Mouse (Mus musculus): ENCODE measurements around the gene Kif23. TPM values are rescaled to one million over a fixed set of nuclear protein-coding genes. Genes with fewer than 3 reads are reported as not detected.

Gene Kif23
- polyA plus RNA-seq, 1 experiment from 2014 or later: 79.3 TPM

- Histone ChIP-seq H3K4me3 (no peak overlapping the region), H3K36me3 (no peaks in the 10 kb centered on the region), H3K4me2 (no peak overlapping the region), H3K4me1 (peaks cover 6% of the 10 kb centered on the region; the same call in 1 of the 2 replicates), H3K9ac (no peak overlapping the region), H3K27ac (replicated peaks) (no peak overlapping the region), H3K9me3 (no peaks in the 10 kb centered on the region), H3K27me3 (replicated peaks) (peaks cover 63% of the 10 kb centered on the region)
- WGBS: 65% methylated on average over 9 of the region's 9 CpGs
- ATAC-seq (ENCODE audit: extremely low read depth, insufficient number of reproducible peaks, low FRiP score, low TSS enrichment): no peak
Measured at GRCm38 (mm10) chr9:61902445-61902844, 44.1 kb downstream of the Kif23 start.

- H3K9ac ChIP-seq: no peak overlapping the region
- no peaks in the 10 kb centered on the region for H3K9me3 ChIP-seq
- ATAC-seq (ENCODE audit: extremely low read depth, insufficient number of reproducible peaks, low FRiP score, low TSS enrichment): no peak
- H3K27me3 ChIP-seq (replicated peaks): peaks cover 71% of the 10 kb centered on the region
- peaks cover 6% of the 10 kb centered on the region; the same call in 1 of the 2 replicates for H3K4me1 ChIP-seq
- no peak overlapping the region for H3K27ac ChIP-seq (replicated peaks)
- WGBS: 77% methylated on average over 4 of the region's 4 CpGs
- no peaks in the 10 kb centered on the region for H3K36me3 ChIP-seq
- H3K4me3 ChIP-seq: no peak overlapping the region
- H3K4me2 ChIP-seq: no peak overlapping the region
Measured at GRCm38 (mm10) chr9:61901574-61901973, 45.0 kb downstream of the Kif23 start.

GRCm38 (mm10) chr9:61899804-61900203 lies 46.8 kb downstream of the Kif23 start:
- H3K9ac ChIP-seq: 0 out of 2 replicates have a peak overlapping the region, but pooled peaks have one; percentile 21
- ATAC-seq (ENCODE audit: extremely low read depth, insufficient number of reproducible peaks, low FRiP score, low TSS enrichment): no peak

GRCm38 (mm10) chr9:61898401-61898800 lies 48.2 kb downstream of the Kif23 start:
- peaks cover 3% of the 10 kb centered on the region; the same call in 1 of the 2 replicates for H3K4me1 ChIP-seq
- no peak overlapping the region for H3K27ac ChIP-seq (replicated peaks)
- H3K9me3 ChIP-seq: no peaks in the 10 kb centered on the region
- no peak overlapping the region for H3K4me2 ChIP-seq
- WGBS: 1% methylated on average over 7 of the region's 8 CpGs
- no peak overlapping the region for H3K9ac ChIP-seq
- peaks cover 83% of the 10 kb centered on the region for H3K27me3 ChIP-seq (replicated peaks)
- no peak for ATAC-seq (ENCODE audit: extremely low read depth, insufficient number of reproducible peaks, low FRiP score, low TSS enrichment)
- no peaks in the 10 kb centered on the region for H3K36me3 ChIP-seq
- H3K4me3 ChIP-seq: no peak overlapping the region

More at GRCm38 (mm10) chr9:61899804-61900203, 46.8 kb downstream of the Kif23 start:
- H3K4me3 ChIP-seq: no peak overlapping the region
- peaks cover 83% of the 10 kb centered on the region for H3K27me3 ChIP-seq (replicated peaks)
- H3K4me1 ChIP-seq: peaks cover 6% of the 10 kb centered on the region; the same call in 1 of the 2 replicates
- H3K9me3 ChIP-seq: no peaks in the 10 kb centered on the region
- H3K4me2 ChIP-seq: peak overlapping the region; percentile 42
- H3K27ac ChIP-seq (replicated peaks): no peak overlapping the region
- WGBS: 4% methylated on average over 16 of the region's 16 CpGs
- no peaks in the 10 kb centered on the region for H3K36me3 ChIP-seq

- H3K36me3 ChIP-seq: no peaks in the 10 kb centered on the region
- H3K4me2 ChIP-seq: no peak overlapping the region
- peaks cover 67% of the 10 kb centered on the region for H3K27me3 ChIP-seq (replicated peaks)
- H3K4me3 ChIP-seq: no peak overlapping the region
- H3K4me1 ChIP-seq: peaks cover 8% of the 10 kb centered on the region; the same call in 1 of the 2 replicates
- H3K27ac ChIP-seq (replicated peaks): no peak overlapping the region
- H3K9ac ChIP-seq: no peak overlapping the region
- 60% methylated on average over 8 of the region's 8 CpGs for WGBS
- no peaks in the 10 kb centered on the region for H3K9me3 ChIP-seq
- ATAC-seq (ENCODE audit: extremely low read depth, insufficient number of reproducible peaks, low FRiP score, low TSS enrichment): no peak
Measured at GRCm38 (mm10) chr9:61895014-61895413, 51.6 kb downstream of the Kif23 start.

GRCm38 (mm10) chr9:61889855-61890254 lies 56.7 kb downstream of the Kif23 start:
- Histone ChIP-seq H3K9ac (no peak overlapping the region), H3K4me2 (no peak overlapping the region), H3K4me1 (peaks cover 35% of the 10 kb centered on the region), H3K4me3 (no peak overlapping the region), H3K27me3 (replicated peaks) (peaks cover 24% of the 10 kb centered on the region), H3K27ac (replicated peaks) (no peak overlapping the region; the same call in 1 of the 2 replicates), H3K36me3 (no peaks in the 10 kb centered on the region), H3K9me3 (no peaks in the 10 kb centered on the region)
- WGBS: 43% methylated on average over 8 of the region's 8 CpGs
- ATAC-seq (ENCODE audit: extremely low read depth, insufficient number of reproducible peaks, low FRiP score, low TSS enrichment): no peak

- Histone ChIP-seq H3K27ac (replicated peaks) (no peak overlapping the region), H3K36me3 (no peaks in the 10 kb centered on the region), H3K9me3 (no peaks in the 10 kb centered on the region), H3K4me2 (no peak overlapping the region), H3K27me3 (replicated peaks) (peaks cover 15% of the 10 kb centered on the region), H3K9ac (no peak overlapping the region), H3K4me1 (peaks cover 43% of the 10 kb centered on the region), H3K4me3 (no peak overlapping the region)
- no peak for ATAC-seq (ENCODE audit: extremely low read depth, insufficient number of reproducible peaks, low FRiP score, low TSS enrichment)
- 39% methylated on average over 11 of the region's 11 CpGs for WGBS
Measured at GRCm38 (mm10) chr9:61887661-61888379, 58.8 kb downstream of the Kif23 start.

GRCm38 (mm10) chr9:61885964-61886363 lies 60.6 kb downstream of the Kif23 start:
- H3K4me1 ChIP-seq: peaks cover 43% of the 10 kb centered on the region
- peaks cover 16% of the 10 kb centered on the region for H3K27me3 ChIP-seq (replicated peaks)
- no peaks in the 10 kb centered on the region for H3K36me3 ChIP-seq
- no peak overlapping the region for H3K4me2 ChIP-seq
- H3K9me3 ChIP-seq: no peaks in the 10 kb centered on the region
- H3K9ac ChIP-seq: no peak overlapping the region
- H3K4me3 ChIP-seq: no peak overlapping the region
- H3K27ac ChIP-seq (replicated peaks): no peak overlapping the region
- no peak for ATAC-seq (ENCODE audit: extremely low read depth, insufficient number of reproducible peaks, low FRiP score, low TSS enrichment)
- 74% methylated on average over 7 of the region's 7 CpGs for WGBS

- Histone ChIP-seq H3K36me3 (no peaks in the 10 kb centered on the region), H3K27me3 (replicated peaks) (peaks cover 16% of the 10 kb centered on the region), H3K9me3 (no peaks in the 10 kb centered on the region), H3K4me1 (peaks cover 38% of the 10 kb centered on the region), H3K9ac (no peak overlapping the region), H3K4me3 (no peak overlapping the region), H3K4me2 (peak overlapping the region; percentile 1; the same call in 1 of the 2 replicates), H3K27ac (replicated peaks) (no peak overlapping the region; the same call in 1 of the 2 replicates)
- 58% methylated on average over 13 of the region's 13 CpGs for WGBS
- no peak for ATAC-seq (ENCODE audit: extremely low read depth, insufficient number of reproducible peaks, low FRiP score, low TSS enrichment)
Measured at GRCm38 (mm10) chr9:61884936-61885335, 61.6 kb downstream of the Kif23 start.

GRCm38 (mm10) chr9:61884375-61884774 lies 62.2 kb downstream of the Kif23 start:
- no peaks in the 10 kb centered on the region for H3K9me3 ChIP-seq
- no peak overlapping the region for H3K9ac ChIP-seq
- H3K4me2 ChIP-seq: peak overlapping the region; percentile 1; the same call in 1 of the 2 replicates
- peaks cover 16% of the 10 kb centered on the region for H3K27me3 ChIP-seq (replicated peaks)
- WGBS: 52% methylated on average over 7 of the region's 7 CpGs
- H3K36me3 ChIP-seq: no peaks in the 10 kb centered on the region
- H3K27ac ChIP-seq (replicated peaks): no peak overlapping the region
- H3K4me3 ChIP-seq: no peak overlapping the region
- peaks cover 32% of the 10 kb centered on the region for H3K4me1 ChIP-seq
- ATAC-seq (ENCODE audit: extremely low read depth, insufficient number of reproducible peaks, low FRiP score, low TSS enrichment): no peak

- Histone ChIP-seq H3K4me2 (no peak overlapping the region), H3K27me3 (replicated peaks) (peaks cover 32% of the 10 kb centered on the region), H3K4me3 (no peak overlapping the region), H3K36me3 (no peaks in the 10 kb centered on the region), H3K9me3 (no peaks in the 10 kb centered on the region), H3K9ac (no peak overlapping the region), H3K27ac (replicated peaks) (no peak overlapping the region), H3K4me1 (peaks cover 24% of the 10 kb centered on the region)
- ATAC-seq (ENCODE audit: extremely low read depth, insufficient number of reproducible peaks, low FRiP score, low TSS enrichment): no peak
- WGBS: 68% methylated on average over 3 of the region's 3 CpGs
Measured at GRCm38 (mm10) chr9:61882179-61882578, 64.4 kb downstream of the Kif23 start.

- no peak for ATAC-seq (ENCODE audit: extremely low read depth, insufficient number of reproducible peaks, low FRiP score, low TSS enrichment)
- Histone ChIP-seq H3K36me3 (no peaks in the 10 kb centered on the region), H3K27me3 (replicated peaks) (peaks cover 61% of the 10 kb centered on the region), H3K4me1 (peaks cover 8% of the 10 kb centered on the region), H3K4me2 (no peak overlapping the region), H3K9me3 (no peaks in the 10 kb centered on the region), H3K4me3 (no peak overlapping the region), H3K27ac (replicated peaks) (no peak overlapping the region), H3K9ac (no peak overlapping the region)
- 43% methylated on average over 2 of the region's 2 CpGs for WGBS
Measured at GRCm38 (mm10) chr9:61878889-61879288, 67.7 kb downstream of the Kif23 start.

All from heart, embryonic 13.5 days (tissue).